Mouse (Mus musculus) intestine, embryonic 16.5 days (tissue): Measurements from ENCODE around the gene Smim5. TPM values are rescaled to one million over a fixed set of nuclear protein-coding genes. Genes with fewer than 3 reads are reported as not detected.

Source experiments
- ATAC-seq: fragments of 200-750 bp; cut with Nextera tagmentation; 2 replicates; pipeline ENCODE4 v1.8.0; 2017; ENCODE audit warnings: moderate TSS enrichment, moderate library complexity
- H3K27ac ChIP-seq: fragments of 300-500 bp; sonication (generic); 2 replicates; pipeline ENCODE4 v1.5.1; 2014; ENCODE audit warnings: mild to moderate bottlenecking, low read length
- H3K27me3 ChIP-seq: fragments of 300-500 bp; sonication (generic); replicated peaks from 2 replicates; pipeline ENCODE4 v1.6.1; 2014; ENCODE audit warnings: low read length, control low read depth, mixed read lengths; ENCODE audit not compliant: control insufficient read depth, insufficient read depth
- H3K36me3 ChIP-seq: fragments of 300-500 bp; sonication (generic); 2 replicates; pipeline ENCODE4 v1.6.1; 2014; ENCODE audit warnings: low read length, control low read depth; ENCODE audit not compliant: control insufficient read depth, insufficient read depth
- H3K4me1 ChIP-seq: fragments of 300-500 bp; sonication (generic); 2 replicates; pipeline ENCODE4 v1.6.1; 2014; ENCODE audit warnings: low read length, control low read depth, mixed read lengths; ENCODE audit not compliant: control insufficient read depth, insufficient read depth
- H3K4me2 ChIP-seq: fragments of 300-500 bp; sonication (generic); 2 replicates; pipeline ENCODE4 v1.6.1; 2014; ENCODE audit warnings: low read depth, low read length, control low read depth
- H3K4me3 ChIP-seq: fragments of 300-500 bp; sonication (generic); 2 replicates; pipeline ENCODE4 v1.5.1; 2014; ENCODE audit warnings: mild to moderate bottlenecking, low read length
- H3K9ac ChIP-seq: fragments of 300-500 bp; sonication (generic); 2 replicates; pipeline ENCODE4 v1.6.1; 2014; ENCODE audit warnings: low read depth, low read length
- H3K9me3 ChIP-seq: fragments of 300-500 bp; sonication (generic); 2 replicates; pipeline ENCODE4 v1.6.1; 2016; ENCODE audit warnings: low read length, control low read depth; ENCODE audit not compliant: control insufficient read depth
- WGBS: fragments of 180-500 bp; shearing (Covaris S2); extraction: QIAGEN DNeasy Blood & Tissue Kit; methylation state at CpG from one replicate; pipeline ENCODE4 v1.1.7; 2014; 5-methylcytosine and 5-hydroxymethylcytosine counted together
- polyA plus RNA-seq: library from polyadenylated mRNA; unstranded; fragments of >200 nt; fragmentation: Nextera tagmentation; extraction: Ambion mirVana; gene quantifications from 2 replicates; pipeline ENCODE4 v1.2.1, GENCODE M21; 2015

The Smim5 gene
- polyA plus RNA-seq, 1 experiment from 2014 or later = 3.1 TPM

GRCm38 (mm10) chr11:115933108-115933746, 33.5 kb downstream of the Smim5 start, which contains the start of the genes Sap30bp and Recql5:
TSS of gene Sap30bp (plus strand) at chr11:115933282.
TSS of gene Recql5 (minus strand) at chr11:115933477.
- Histone ChIP-seq H3K9me3 (no peaks in the 10 kb centered on the region), H3K27ac (no peak within 1 kb of the TSS), H3K4me1 (peaks cover 15% of the 10 kb centered on the region), H3K4me2 (peak within 1 kb of the TSS; percentile 85), H3K27me3 (no peaks in the 10 kb centered on the region), H3K9ac (peak within 1 kb of the TSS; percentile 85), H3K36me3 (no peaks in the 10 kb centered on the region; the same call in 1 of the 2 replicates), H3K4me3 (peak within 1 kb of the TSS; percentile 71)
- peak; percentile 100 for ATAC-seq
- WGBS = under 1% methylated on average over 28 of the region's 28 CpGs

- peaks cover 15% of the 10 kb centered on the region for H3K4me1 ChIP-seq
- no peak overlapping the region for H3K27ac ChIP-seq
- peak; percentile 59 for ATAC-seq
- H3K27me3 ChIP-seq = no peaks in the 10 kb centered on the region
- WGBS = under 1% methylated on average over 16 of the region's 16 CpGs
- H3K9ac ChIP-seq = peak overlapping the region; percentile 85
- H3K4me2 ChIP-seq = peak overlapping the region; percentile 85
- H3K36me3 ChIP-seq = no peaks in the 10 kb centered on the region; the same call in 1 of the 2 replicates
- H3K9me3 ChIP-seq = no peaks in the 10 kb centered on the region
- H3K4me3 ChIP-seq = peak overlapping the region; percentile 71
Measured at GRCm38 (mm10) chr11:115933747-115934110, 34.0 kb downstream of the Smim5 start.

GRCm38 (mm10) chr11:115939690-115940329, 40.0 kb downstream of the Smim5 start:
- ATAC-seq = no peak; the same call in 1 of the 2 replicates
- H3K4me2 ChIP-seq = no peak overlapping the region
- no peak overlapping the region for H3K4me3 ChIP-seq
- no peak overlapping the region for H3K27ac ChIP-seq
- no peaks in the 10 kb centered on the region for H3K9me3 ChIP-seq
- no peaks in the 10 kb centered on the region for H3K27me3 ChIP-seq
- peaks cover under 1% of the 10 kb centered on the region for H3K4me1 ChIP-seq
- peaks cover 4% of the 10 kb centered on the region; the same call in 1 of the 2 replicates for H3K36me3 ChIP-seq
- no peak overlapping the region for H3K9ac ChIP-seq
- WGBS = 34% methylated on average over 6 of the region's 6 CpGs

DNA sequence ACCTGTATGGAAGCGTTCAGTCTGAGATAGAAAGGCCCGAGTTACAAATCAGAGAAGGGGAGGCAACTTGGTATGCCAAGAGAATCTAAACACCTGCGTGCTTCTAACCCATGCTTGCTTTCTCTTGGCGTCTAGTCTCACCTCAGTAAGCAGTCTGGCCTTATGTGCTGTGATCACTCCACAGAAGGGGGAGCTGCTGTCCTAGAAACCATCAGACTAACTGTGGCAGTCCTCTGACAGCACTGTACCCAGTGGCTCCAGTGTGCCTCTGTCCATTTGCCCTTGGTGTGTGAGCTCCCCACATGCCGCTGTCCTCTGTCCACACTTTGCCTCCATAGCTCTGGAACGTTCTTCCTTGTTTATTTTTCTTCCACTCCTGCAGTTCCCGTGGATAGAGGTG, 42.2 kb downstream of the Smim5 start:
- Histone ChIP-seq H3K27ac (no peak overlapping the region), H3K9ac (no peak overlapping the region), H3K27me3 (no peaks in the 10 kb centered on the region), H3K4me2 (no peak overlapping the region), H3K36me3 (peaks cover 4% of the 10 kb centered on the region; the same call in 1 of the 2 replicates), H3K4me3 (no peak overlapping the region), H3K4me1 (no peaks in the 10 kb centered on the region), H3K9me3 (no peaks in the 10 kb centered on the region)
- 83% methylated on average over 7 of the region's 7 CpGs for WGBS
- no peak for ATAC-seq

DNA sequence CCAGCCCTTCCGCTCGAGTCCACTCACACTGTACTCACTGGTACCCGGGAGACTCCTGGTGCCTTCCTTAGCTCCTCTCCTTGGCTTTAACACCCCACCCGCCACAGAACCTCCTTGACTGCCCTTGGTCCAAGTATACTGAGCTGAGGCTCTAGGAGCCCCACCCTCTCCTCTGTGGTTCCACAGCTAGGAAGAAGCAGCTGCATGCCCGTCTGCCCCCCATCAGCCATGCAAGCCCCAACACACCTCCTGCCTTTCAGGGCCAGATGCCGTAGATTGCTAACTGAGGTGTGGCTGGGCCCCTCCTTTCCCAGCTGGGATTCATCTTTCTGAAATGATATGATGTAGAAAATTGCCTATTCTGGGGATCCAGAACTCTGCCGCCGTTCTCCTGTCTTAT, 45.5 kb downstream of the Smim5 start:
- Histone ChIP-seq H3K27me3 (no peaks in the 10 kb centered on the region), H3K9ac (no peak overlapping the region), H3K4me1 (no peaks in the 10 kb centered on the region), H3K4me3 (no peak overlapping the region), H3K9me3 (no peaks in the 10 kb centered on the region), H3K4me2 (no peak overlapping the region), H3K36me3 (peaks cover 4% of the 10 kb centered on the region; the same call in 1 of the 2 replicates), H3K27ac (no peak overlapping the region)
- WGBS = 87% methylated on average over 8 of the region's 8 CpGs
- no peak for ATAC-seq

DNA sequence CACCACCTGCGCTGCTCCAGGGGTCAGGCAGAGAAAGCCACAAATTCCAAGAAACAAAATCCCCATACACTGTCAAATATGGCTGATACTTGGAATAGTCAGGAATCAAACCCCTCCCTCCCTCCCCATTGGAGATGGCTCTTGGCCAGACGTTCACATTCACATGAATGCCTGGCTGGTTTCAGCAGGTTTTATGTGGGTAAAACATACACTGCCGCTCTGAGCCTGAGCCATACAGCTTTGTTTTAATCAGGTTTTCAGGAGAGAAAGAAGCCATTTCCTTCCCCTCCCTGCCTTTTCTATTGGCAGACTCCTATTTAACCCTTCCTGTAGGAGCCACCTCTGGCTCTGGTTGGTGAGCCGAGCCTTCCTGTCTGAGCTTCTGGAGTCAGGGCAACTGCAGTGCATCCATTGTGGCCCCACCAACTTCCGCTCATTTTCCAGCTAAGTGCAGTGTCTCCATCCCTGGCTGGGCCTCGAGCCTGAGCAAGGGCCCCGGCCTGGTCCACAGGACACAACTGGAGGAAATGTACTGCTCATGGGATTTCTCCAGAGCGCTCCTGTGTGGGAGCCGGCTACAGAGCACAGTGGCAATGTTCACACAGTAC, 46.6 kb downstream of the Smim5 start:
- ATAC-seq = no peak
- WGBS = 74% methylated on average over 9 of the region's 9 CpGs
- H3K36me3 ChIP-seq = no peaks in the 10 kb centered on the region
- no peaks in the 10 kb centered on the region for H3K4me1 ChIP-seq
- H3K4me2 ChIP-seq = no peak overlapping the region
- H3K9ac ChIP-seq = no peak overlapping the region
- H3K27me3 ChIP-seq = no peaks in the 10 kb centered on the region
- H3K9me3 ChIP-seq = no peaks in the 10 kb centered on the region
- no peak overlapping the region for H3K4me3 ChIP-seq
- H3K27ac ChIP-seq = no peak overlapping the region

DNA sequence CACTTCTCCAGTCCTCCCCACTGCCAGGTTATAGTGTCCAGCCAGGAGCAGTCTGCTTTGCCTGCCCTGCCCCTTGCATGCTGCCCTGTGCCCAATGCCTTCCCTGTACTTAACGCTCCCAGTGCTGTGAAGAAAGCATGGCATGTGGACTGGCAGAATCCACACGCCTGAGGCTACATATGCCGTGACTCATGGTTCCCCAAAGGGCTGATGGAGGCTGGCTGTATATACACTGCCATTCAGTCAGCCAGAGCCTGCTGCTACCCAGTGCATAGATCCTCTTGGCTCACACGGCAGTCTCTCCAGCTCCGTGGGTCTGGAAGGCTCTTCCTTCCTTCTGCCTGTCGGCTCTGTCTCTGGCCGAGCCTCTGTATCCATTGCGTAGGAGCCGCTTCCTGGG, 48.5 kb downstream of the Smim5 start:
- H3K27ac ChIP-seq = no peak overlapping the region
- peaks cover 9% of the 10 kb centered on the region for H3K36me3 ChIP-seq
- 93% methylated on average over 9 of the region's 9 CpGs for WGBS
- no peak overlapping the region for H3K9ac ChIP-seq
- H3K4me2 ChIP-seq = no peak overlapping the region
- no peaks in the 10 kb centered on the region for H3K4me1 ChIP-seq
- no peak for ATAC-seq
- no peak overlapping the region for H3K4me3 ChIP-seq
- no peaks in the 10 kb centered on the region for H3K9me3 ChIP-seq
- no peaks in the 10 kb centered on the region for H3K27me3 ChIP-seq

DNA sequence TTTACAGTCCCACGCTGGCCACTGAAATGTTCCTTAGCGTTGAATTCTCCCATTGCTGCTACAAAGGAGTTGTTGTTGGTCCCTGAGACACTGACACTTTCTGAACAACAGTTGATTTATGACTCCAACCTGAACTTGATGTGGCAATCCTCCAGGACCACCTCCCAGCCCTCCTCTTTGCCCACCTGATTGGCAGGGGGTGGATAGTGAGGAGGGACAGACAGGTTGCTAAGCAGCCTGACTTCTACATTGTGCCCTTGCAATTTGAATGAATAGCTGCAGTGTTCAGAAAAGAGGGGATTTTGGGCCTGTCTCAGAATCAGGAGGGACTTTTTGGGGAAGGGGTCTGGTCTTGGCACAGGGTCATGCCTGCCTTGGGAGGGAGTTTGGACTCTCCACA, 51.0 kb downstream of the Smim5 start:
- no peak overlapping the region for H3K4me3 ChIP-seq
- no peaks in the 10 kb centered on the region for H3K9me3 ChIP-seq
- ATAC-seq = no peak
- WGBS = 81% methylated on average over 2 of the region's 2 CpGs
- peaks cover 10% of the 10 kb centered on the region for H3K4me1 ChIP-seq
- no peak overlapping the region for H3K27ac ChIP-seq
- no peaks in the 10 kb centered on the region for H3K27me3 ChIP-seq
- H3K9ac ChIP-seq = no peak overlapping the region
- peaks cover 9% of the 10 kb centered on the region for H3K36me3 ChIP-seq
- H3K4me2 ChIP-seq = no peak overlapping the region

DNA sequence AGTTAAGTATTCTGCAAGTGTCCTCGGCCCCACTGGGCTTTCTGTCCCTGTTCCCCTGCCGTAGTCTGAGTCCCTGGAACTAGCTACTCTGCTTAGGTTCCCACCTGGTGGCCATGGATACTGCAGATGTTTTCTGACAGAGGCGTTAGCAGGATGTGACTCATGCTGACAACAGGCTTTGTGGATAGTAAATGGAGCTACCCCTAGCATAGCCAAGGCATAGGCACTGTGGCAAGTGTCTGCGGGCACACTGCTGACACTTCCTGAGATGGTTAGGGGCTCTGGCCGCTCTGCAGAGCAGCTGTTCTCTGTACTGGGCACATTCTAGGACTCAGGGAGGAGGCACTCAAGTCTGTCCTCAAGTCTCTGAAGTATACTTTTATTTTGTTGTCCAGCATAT, 54.9 kb downstream of the Smim5 start:
- Histone ChIP-seq H3K9me3 (no peaks in the 10 kb centered on the region), H3K4me1 (peaks cover 26% of the 10 kb centered on the region), H3K4me3 (no peak overlapping the region), H3K27ac (peak overlapping the region; percentile 92), H3K27me3 (no peaks in the 10 kb centered on the region), H3K36me3 (peaks cover 9% of the 10 kb centered on the region), H3K4me2 (no peak overlapping the region), H3K9ac (no peak overlapping the region)
- peak; percentile 14; the same call in 1 of the 2 replicates for ATAC-seq
- 74% methylated on average over 5 of the region's 5 CpGs for WGBS
